ENCODE assay signal across 14 mouse cellular contexts in the genomic region with DNA sequence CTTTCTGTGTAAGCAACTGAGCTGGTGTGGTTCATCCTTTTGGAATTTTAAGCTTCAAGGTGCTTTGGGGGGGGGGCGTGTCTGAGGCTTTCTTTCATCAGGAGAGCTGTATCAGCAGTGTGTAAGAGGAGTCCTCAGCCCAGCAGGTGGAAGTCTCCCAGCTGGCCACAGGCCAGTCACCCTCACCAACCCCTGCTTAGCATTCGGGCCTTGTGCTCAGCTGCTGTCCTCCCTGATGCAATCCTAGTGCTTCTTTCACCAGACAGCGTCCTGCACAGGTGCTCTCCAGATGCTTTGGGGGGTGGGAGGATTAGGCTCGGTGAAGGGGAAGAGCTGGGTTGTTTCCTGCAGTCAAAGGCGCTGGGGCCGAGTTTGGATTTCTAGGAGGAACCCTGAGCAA. TPM values are rescaled to one million over a fixed set of nuclear protein-coding genes. Genes with fewer than 3 reads are reported as not detected.
DNase-seq lines count a peak whose midpoint lies in the region; ATAC-seq and TF ChIP-seq lines count a peak whose summit lies in the region.
"Had no signal": no experiment of that assay in that cellular context is flagged by ENCODE, and none has a peak within 500 bp of the region (broad histone marks: within the 10 kb centered on the region; RNA-seq: fewer than 3 reads in every experiment).

No protein-coding gene starts in this region.

- no peak for TF ChIP-seq CTCF in liver, postnatal 0 days (IDR thresholded peaks at IDR 0.05; ENCODE audit: low read depth)
- TF ChIP-seq CTCF in embryonic fibroblast, embryonic 13.5 days (IDR thresholded peaks at IDR 0.05; ENCODE audit: borderline replicate concordance, insufficient read depth, low read length) = no peak

- no peak for TF ChIP-seq EP300 in liver, postnatal 0 days (IDR thresholded peaks at IDR 0.05; ENCODE audit: low read depth)

- no peak for ATAC-seq in embryonic facial prominence, embryonic 11.5 days (replicated peaks; ENCODE audit: insufficient number of reproducible peaks, low FRiP score, low TSS enrichment, low read depth)
- ATAC-seq in liver, postnatal 0 days = peak; percentile 80
- ATAC-seq in liver, embryonic 11.5 days (replicated peaks; ENCODE audit: low FRiP score) = no peak
- no peak for ATAC-seq in megakaryocyte progenitor cell, adult 5-6 weeks (replicated peaks; ENCODE audit: poor library complexity)

- H3K4me2 ChIP-seq in embryonic facial prominence, embryonic 11.5 days (ENCODE audit: low read depth, low read length) = no peak overlapping the region
- no peak overlapping the region for H3K4me2 ChIP-seq in liver, postnatal 0 days (ENCODE audit: low read depth, low read length)
- H3K4me2 ChIP-seq in liver, embryonic 11.5 days = no peak overlapping the region

- H3K27me3 ChIP-seq in embryonic facial prominence, embryonic 11.5 days (ENCODE audit: control insufficient read depth, insufficient read depth, low read length) = peaks cover 18% of the 10 kb centered on the region
- peaks cover 66% of the 10 kb centered on the region for H3K27me3 ChIP-seq in embryonic facial prominence, embryonic 10.5 days (replicated peaks; ENCODE audit: low read depth, poor library complexity, severe bottlenecking)
- peaks cover 19% of the 10 kb centered on the region for H3K27me3 ChIP-seq in liver, postnatal 0 days (ENCODE audit: insufficient read depth, low read length)
- H3K27me3 ChIP-seq in liver, embryonic 11.5 days (replicated peaks; ENCODE audit: control insufficient read depth, insufficient read depth, low read length) = peaks cover 45% of the 10 kb centered on the region

- no peak overlapping the region for H3K27ac ChIP-seq in embryonic facial prominence, embryonic 11.5 days (replicated peaks; ENCODE audit: low read depth, low read length)
- no peak overlapping the region for H3K27ac ChIP-seq in embryonic facial prominence, embryonic 10.5 days (replicated peaks)
- no peak overlapping the region for H3K27ac ChIP-seq in liver, postnatal 0 days (ENCODE audit: low read depth)
- no peak overlapping the region for H3K27ac ChIP-seq in liver, embryonic 11.5 days (ENCODE audit: low read depth, low read length)
- peak overlapping the region; percentile 14; the same call in 1 of the 2 replicates for H3K27ac ChIP-seq in embryonic fibroblast, embryonic 13.5 days (ENCODE audit: insufficient read depth, low read length)
- H3K27ac ChIP-seq: limb, embryonic 12.5 days; midbrain, embryonic 10.5 days; neural tube, embryonic 12.5 days had no signal

- H3K9ac ChIP-seq in embryonic facial prominence, embryonic 11.5 days (replicated peaks; ENCODE audit: low read length) = no peak overlapping the region
- no peak overlapping the region for H3K9ac ChIP-seq in liver, postnatal 0 days (replicated peaks)
- H3K9ac ChIP-seq in liver, embryonic 11.5 days (ENCODE audit: low read depth, low read length) = no peak overlapping the region
- H3K9ac ChIP-seq: limb, embryonic 12.5 days; neural tube, embryonic 12.5 days had no signal

- 0 out of 2 replicates have a peak, but pooled peaks cover 6% of the 10 kb centered on the region for H3K4me1 ChIP-seq in embryonic facial prominence, embryonic 11.5 days (ENCODE audit: control insufficient read depth, insufficient read depth, low read length)
- peaks cover 21% of the 10 kb centered on the region for H3K4me1 ChIP-seq in embryonic facial prominence, embryonic 10.5 days
- peaks cover 5% of the 10 kb centered on the region for H3K4me1 ChIP-seq in liver, postnatal 0 days (ENCODE audit: insufficient read depth)
- H3K4me1 ChIP-seq in liver, embryonic 11.5 days (replicated peaks; ENCODE audit: control insufficient read depth, insufficient read depth, low read length) = peaks cover 3% of the 10 kb centered on the region
- peaks cover 2% of the 10 kb centered on the region; the same call in 1 of the 2 replicates for H3K4me1 ChIP-seq in embryonic fibroblast, embryonic 13.5 days (ENCODE audit: control insufficient read depth, insufficient read depth, low read length)

- peak; percentile 27 for DNase-seq in embryonic facial prominence, embryonic 11.5 days (ENCODE audit: low spot score)
- DNase-seq in embryonic facial prominence, embryonic 10.5 days (ENCODE audit: low spot score) = no peak
- peak; percentile 54 for DNase-seq in liver, postnatal 0 days
- DNase-seq in liver, embryonic 11.5 days (ENCODE audit: low spot score) = no peak
- DNase-seq in skeletal muscle tissue, adult 2 months (ENCODE audit: low read depth, low spot score) = peak; percentile 42
- DNase-seq in retina, postnatal 1 day = no peak
- DNase-seq: adrenal gland, postnatal 10 days; layer of hippocampus, adult 9-11 months had no signal

- no peaks in the 10 kb centered on the region for H3K9me3 ChIP-seq in embryonic facial prominence, embryonic 11.5 days (replicated peaks; ENCODE audit: control insufficient read depth, low read length)
- no peaks in the 10 kb centered on the region for H3K9me3 ChIP-seq in embryonic facial prominence, embryonic 10.5 days
- no peaks in the 10 kb centered on the region for H3K9me3 ChIP-seq in liver, postnatal 0 days (ENCODE audit: low read length)
- H3K9me3 ChIP-seq in liver, embryonic 11.5 days (ENCODE audit: control insufficient read depth, low read length) = no peaks in the 10 kb centered on the region
- H3K9me3 ChIP-seq: limb, embryonic 12.5 days; midbrain, embryonic 10.5 days; neural tube, embryonic 12.5 days had no signal

- H3K36me3 ChIP-seq in embryonic facial prominence, embryonic 11.5 days (replicated peaks; ENCODE audit: control insufficient read depth, insufficient read depth, low read depth, low read length) = no peaks in the 10 kb centered on the region
- H3K36me3 ChIP-seq in embryonic facial prominence, embryonic 10.5 days (replicated peaks) = no peaks in the 10 kb centered on the region
- H3K36me3 ChIP-seq in liver, postnatal 0 days (replicated peaks; ENCODE audit: insufficient read depth, low read length) = no peaks in the 10 kb centered on the region
- H3K36me3 ChIP-seq in liver, embryonic 11.5 days (ENCODE audit: control insufficient read depth, insufficient read depth, low read length) = no peaks in the 10 kb centered on the region
- H3K36me3 ChIP-seq: limb, embryonic 12.5 days; midbrain, embryonic 10.5 days; neural tube, embryonic 12.5 days had no signal

- TF ChIP-seq POLR2A in embryonic fibroblast, embryonic 13.5 days (IDR thresholded peaks at IDR 0.05; ENCODE audit: low read depth, low read length) = no peak

- 12% methylated on average over 6 of the region's 6 CpGs for WGBS in embryonic facial prominence, embryonic 11.5 days
- 13% methylated on average over 6 of the region's 6 CpGs for WGBS in embryonic facial prominence, embryonic 10.5 days
- 40% methylated on average over 6 of the region's 6 CpGs for WGBS in liver, postnatal 0 days (ENCODE audit: insufficient replicate concordance)
- 25% methylated on average over 6 of the region's 6 CpGs for WGBS in liver, embryonic 11.5 days

- H3K4me3 ChIP-seq in embryonic facial prominence, embryonic 11.5 days (ENCODE audit: low read depth, low read length) = no peak overlapping the region
- no peak overlapping the region for H3K4me3 ChIP-seq in embryonic facial prominence, embryonic 10.5 days
- H3K4me3 ChIP-seq in liver, postnatal 0 days (ENCODE audit: low read depth, low read length) = no peak overlapping the region
- H3K4me3 ChIP-seq in liver, embryonic 11.5 days (ENCODE audit: low read depth, low read length) = no peak overlapping the region
- no peak overlapping the region for H3K4me3 ChIP-seq in embryonic fibroblast, embryonic 13.5 days (ENCODE audit: insufficient read depth, low read length)
- H3K4me3 ChIP-seq: neural tube, embryonic 12.5 days had no signal

RNA-seq across cellular contexts. Expression of a gene that starts 0.8 kb away (rescaled TPM):
- polyA plus RNA-seq in embryonic facial prominence, embryonic 11.5 days (2014; fragmentation: Nextera tagmentation; extraction: Ambion mirVana) = 0.38 TPM in 1 of 2 replicates, not detected in the other
- 0.07 and 0.44 TPM in 2 replicates for polyA plus RNA-seq in embryonic facial prominence, embryonic 10.5 days (2016; fragmentation: Nextera tagmentation; extraction: Ambion mirVana)
- 0.56 TPM in 1 of 2 replicates, not detected in the other for polyA plus RNA-seq in liver, postnatal 0 days (2015; fragmentation: Nextera tagmentation; extraction: Ambion mirVana)
- polyA plus RNA-seq in liver, embryonic 11.5 days (2014; fragmentation: Nextera tagmentation; extraction: Ambion mirVana) = not detected in 2 replicates
- polyA plus RNA-seq in embryonic fibroblast, embryonic 13.5 days (2011; ENCODE audit: insufficient read length, low read depth, missing spikeins) = not detected in 2 replicates
- total RNA-seq in megakaryocyte progenitor cell, adult 5-6 weeks (2015) = not detected in 2 replicates
- total RNA-seq in megakaryocyte progenitor cell, adult 5-6 weeks (2017) = not detected in 2 replicates
- polyA plus RNA-seq: limb, embryonic 12.5 days; midbrain, embryonic 10.5 days; neural tube, embryonic 12.5 days had no signal

RNA-seq across cellular contexts. Expression of a gene that starts 1.0 kb away (rescaled TPM):
- polyA plus RNA-seq in embryonic facial prominence, embryonic 11.5 days (2014; fragmentation: Nextera tagmentation; extraction: Ambion mirVana) = 0.22 TPM in 1 of 2 replicates, not detected in the other
- polyA plus RNA-seq in embryonic facial prominence, embryonic 10.5 days (2016; fragmentation: Nextera tagmentation; extraction: Ambion mirVana) = not detected in 2 replicates
- polyA plus RNA-seq in liver, postnatal 0 days (2015; fragmentation: Nextera tagmentation; extraction: Ambion mirVana) = 7.6 and 7.8 TPM in 2 replicates
- 0.23 TPM in 1 of 2 replicates, not detected in the other for polyA plus RNA-seq in liver, embryonic 11.5 days (2014; fragmentation: Nextera tagmentation; extraction: Ambion mirVana)
- 1.4 and 5.2 TPM in 2 replicates for polyA plus RNA-seq in embryonic fibroblast, embryonic 13.5 days (2011; ENCODE audit: insufficient read length, low read depth, missing spikeins)
- not detected in 2 replicates for total RNA-seq in megakaryocyte progenitor cell, adult 5-6 weeks (2015)
- not detected in 2 replicates for total RNA-seq in megakaryocyte progenitor cell, adult 5-6 weeks (2017)
- polyA plus RNA-seq: heart, embryonic 14.5 days; limb, embryonic 12.5 days; midbrain, embryonic 10.5 days; neural tube, embryonic 12.5 days had no signal

RNA-seq across cellular contexts. Expression of a gene that starts 5.3 kb away (rescaled TPM):
- 0.08 and 0.11 TPM in 2 replicates for polyA plus RNA-seq in embryonic facial prominence, embryonic 11.5 days (2014; fragmentation: Nextera tagmentation; extraction: Ambion mirVana)
- 0.07 and 0.10 TPM in 2 replicates for polyA plus RNA-seq in embryonic facial prominence, embryonic 10.5 days (2016; fragmentation: Nextera tagmentation; extraction: Ambion mirVana)
- 0.09 TPM in 1 of 2 replicates, not detected in the other for polyA plus RNA-seq in liver, postnatal 0 days (2015; fragmentation: Nextera tagmentation; extraction: Ambion mirVana)
- 0.21 and 0.22 TPM in 2 replicates for polyA plus RNA-seq in liver, embryonic 11.5 days (2014; fragmentation: Nextera tagmentation; extraction: Ambion mirVana)
- polyA plus RNA-seq in embryonic fibroblast, embryonic 13.5 days (2011; ENCODE audit: insufficient read length, low read depth, missing spikeins) = not detected in 2 replicates
- 0.32 TPM in 1 of 2 replicates, not detected in the other for total RNA-seq in megakaryocyte progenitor cell, adult 5-6 weeks (2015)
- 0.24 TPM in 1 of 2 replicates, not detected in the other for total RNA-seq in megakaryocyte progenitor cell, adult 5-6 weeks (2017)
- polyA plus RNA-seq: neural tube, embryonic 12.5 days had no signal

RNA-seq across cellular contexts. Expression of a gene that starts 11.0 kb away (rescaled TPM):
- 5.4 and 5.7 TPM in 2 replicates for polyA plus RNA-seq in embryonic facial prominence, embryonic 11.5 days (2014; fragmentation: Nextera tagmentation; extraction: Ambion mirVana)
- polyA plus RNA-seq in embryonic facial prominence, embryonic 10.5 days (2016; fragmentation: Nextera tagmentation; extraction: Ambion mirVana) = 6.5 and 6.8 TPM in 2 replicates
- polyA plus RNA-seq in liver, postnatal 0 days (2015; fragmentation: Nextera tagmentation; extraction: Ambion mirVana) = 3.4 and 3.6 TPM in 2 replicates
- polyA plus RNA-seq in liver, embryonic 11.5 days (2014; fragmentation: Nextera tagmentation; extraction: Ambion mirVana) = 8.0 and 9.3 TPM in 2 replicates
- 0.15 and 0.37 TPM in 2 replicates for polyA plus RNA-seq in embryonic fibroblast, embryonic 13.5 days (2011; ENCODE audit: insufficient read length, low read depth, missing spikeins)
- total RNA-seq in megakaryocyte progenitor cell, adult 5-6 weeks (2015) = 0.10 TPM in 1 of 2 replicates, not detected in the other
- 0.08 TPM in 1 of 2 replicates, not detected in the other for total RNA-seq in megakaryocyte progenitor cell, adult 5-6 weeks (2017)

RNA-seq across cellular contexts. Expression of a gene that starts 23.5 kb away (rescaled TPM):
- 1.4 and 1.8 TPM in 2 replicates for polyA plus RNA-seq in embryonic facial prominence, embryonic 11.5 days (2014; fragmentation: Nextera tagmentation; extraction: Ambion mirVana)
- 1.3 and 3.1 TPM in 2 replicates for polyA plus RNA-seq in embryonic facial prominence, embryonic 10.5 days (2016; fragmentation: Nextera tagmentation; extraction: Ambion mirVana)
- 0.31 and 0.54 TPM in 2 replicates for polyA plus RNA-seq in liver, postnatal 0 days (2015; fragmentation: Nextera tagmentation; extraction: Ambion mirVana)
- 0.69 and 0.73 TPM in 2 replicates for polyA plus RNA-seq in liver, embryonic 11.5 days (2014; fragmentation: Nextera tagmentation; extraction: Ambion mirVana)
- 0.70 and 1.8 TPM in 2 replicates for polyA plus RNA-seq in embryonic fibroblast, embryonic 13.5 days (2011; ENCODE audit: insufficient read length, low read depth, missing spikeins)
- 0.64 TPM in 1 of 2 replicates, not detected in the other for total RNA-seq in megakaryocyte progenitor cell, adult 5-6 weeks (2015)
- total RNA-seq in megakaryocyte progenitor cell, adult 5-6 weeks (2017) = 0.12 TPM in 1 of 2 replicates, not detected in the other

Comparison
In these comparisons a context has a peak if more than half of its experiments do, and no peak if none do; other contexts are left out.
1. DNase-seq: peak in embryonic facial prominence, embryonic 11.5 days (single experiment), liver, postnatal 0 days (single experiment) and skeletal muscle tissue, adult 2 months (single experiment); none in embryonic facial prominence, embryonic 10.5 days (single experiment), liver, embryonic 11.5 days (single experiment) and retina, postnatal 1 day (single experiment).